Mouse (Mus musculus) yolk sac, embryonic 10.5 days (tissue): ENCODE measurements around the gene Ppm1b.
A peak's percentile ranks its signal among the peaks of the same experiment; 100 is the strongest.

Experiments
- DNase-seq: peaks from one replicate; pipeline ENCODE4 v3.0.0-alpha.2; 2017; ENCODE audit warnings: low spot score

The Ppm1b gene

DNA sequence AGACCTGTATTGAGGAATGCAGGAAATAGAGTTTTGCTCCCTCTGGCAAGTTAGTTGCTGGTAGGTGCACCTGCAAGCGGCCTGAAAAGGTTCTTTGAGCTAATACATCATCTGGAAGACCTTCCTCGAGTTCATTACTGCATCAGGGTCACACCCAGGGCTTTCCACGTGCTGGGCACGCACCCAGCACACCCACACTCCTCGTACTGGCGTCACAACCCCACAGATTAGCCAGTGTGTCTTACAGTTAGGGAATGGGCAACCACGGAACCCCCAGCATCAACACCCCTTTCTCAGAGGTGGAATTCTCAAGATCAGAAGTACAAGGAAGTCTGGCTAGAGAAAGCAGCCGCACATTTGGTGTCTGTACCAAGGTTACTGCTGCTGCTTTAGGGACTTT is 67.7 kb downstream of the Ppm1b start:
- no peak for DNase-seq

DNA sequence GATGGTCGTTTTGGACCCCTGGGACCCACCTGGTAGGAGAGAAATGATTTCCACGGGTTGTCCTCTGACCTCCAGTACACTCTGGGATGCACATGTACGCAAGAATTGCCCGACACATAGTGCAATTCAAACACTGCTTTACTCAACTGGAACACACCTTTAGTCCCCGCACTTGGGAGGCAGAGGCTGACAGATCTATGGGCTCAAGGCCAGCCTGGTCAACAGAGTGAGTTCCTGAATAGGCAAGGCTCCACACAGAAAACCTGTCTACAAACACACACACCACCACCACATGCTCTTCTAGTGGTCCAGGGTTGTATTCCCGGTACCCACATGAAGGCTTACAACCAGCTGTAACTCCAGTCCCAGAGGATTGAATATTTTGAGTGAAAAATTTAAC is 68.6 kb downstream of the Ppm1b start:
- DNase-seq, result no peak

DNA sequence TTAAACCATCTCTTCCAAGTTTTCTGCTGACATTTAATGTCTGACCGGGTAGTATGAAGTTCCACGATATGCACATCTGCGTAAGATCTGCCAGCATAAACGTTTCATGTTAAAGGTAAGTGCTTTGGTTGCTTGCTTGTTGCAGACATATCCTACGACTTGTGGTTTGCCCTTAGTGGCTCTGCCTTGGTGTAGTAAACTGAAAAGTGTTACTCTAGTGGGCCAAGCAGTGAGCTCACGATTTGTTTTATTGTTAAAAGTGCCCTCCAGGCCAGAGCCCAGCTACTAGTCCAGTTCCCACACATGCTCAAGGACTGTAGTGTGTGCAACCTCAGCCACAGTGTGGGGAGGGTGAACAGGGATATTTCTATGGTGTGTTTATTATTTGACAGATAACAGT is 69.9 kb downstream of the Ppm1b start:
- DNase-seq, result no peak

- DNase-seq, result peak; percentile 52
Measured at GRCm38 (mm10) chr17:85027247-85027646, 70.7 kb downstream of the Ppm1b start.

DNA sequence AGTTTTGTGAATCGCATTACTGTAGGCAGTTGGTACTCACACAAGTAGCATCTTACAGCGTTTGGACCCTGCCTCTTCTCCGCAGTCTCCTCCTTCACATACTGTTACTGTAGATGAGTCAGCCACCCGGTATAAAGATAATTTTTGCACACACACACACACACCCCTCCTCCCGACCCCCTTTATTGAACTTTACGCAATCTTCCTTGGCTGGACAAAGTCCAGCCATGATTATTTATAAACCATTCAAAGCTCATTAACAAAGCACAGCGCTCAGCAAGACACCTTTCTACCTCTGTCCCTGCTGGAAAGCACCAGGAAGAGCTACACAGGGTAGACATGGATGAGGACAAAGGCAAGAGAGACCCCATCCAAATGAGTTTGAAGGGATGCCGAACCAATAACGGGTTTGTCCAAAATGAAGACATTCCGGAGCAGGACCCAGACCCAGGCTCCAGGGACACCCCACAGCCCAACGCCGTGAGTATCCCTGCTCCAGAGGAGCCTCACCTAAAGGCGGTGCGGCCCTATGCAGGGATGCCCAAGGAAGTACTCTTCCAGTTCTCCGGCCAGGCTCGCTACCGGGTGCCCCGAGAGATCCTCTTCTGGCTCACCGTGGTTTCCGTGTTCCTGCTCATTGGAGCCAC is 71.7 kb downstream of the Ppm1b start, which contains the start of gene Slc3a1:
Slc3a1 (plus strand) TSS at position 284 of the 647 bp plus-strand sequence.
- DNase-seq, result no peak

DNA sequence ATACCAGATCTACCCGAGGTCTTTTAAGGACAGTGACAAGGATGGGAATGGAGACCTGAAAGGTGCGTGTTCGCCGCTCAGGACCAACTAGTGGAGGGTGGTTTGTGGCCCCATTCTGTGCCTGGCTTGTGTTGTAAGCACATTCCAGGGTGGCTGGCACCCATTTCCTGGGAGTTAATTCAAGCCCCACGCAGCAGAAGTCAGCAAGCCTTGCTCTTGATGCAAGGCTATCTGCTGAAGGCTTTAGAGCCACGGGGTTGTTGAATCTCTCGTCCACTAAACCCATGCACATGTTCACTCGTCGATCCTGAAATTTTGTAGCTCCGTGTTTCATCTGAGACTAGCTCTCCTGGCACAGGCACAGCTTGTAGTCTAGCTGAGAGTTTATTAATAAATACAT is 72.3 kb downstream of the Ppm1b start:
- no peak for DNase-seq

DNA sequence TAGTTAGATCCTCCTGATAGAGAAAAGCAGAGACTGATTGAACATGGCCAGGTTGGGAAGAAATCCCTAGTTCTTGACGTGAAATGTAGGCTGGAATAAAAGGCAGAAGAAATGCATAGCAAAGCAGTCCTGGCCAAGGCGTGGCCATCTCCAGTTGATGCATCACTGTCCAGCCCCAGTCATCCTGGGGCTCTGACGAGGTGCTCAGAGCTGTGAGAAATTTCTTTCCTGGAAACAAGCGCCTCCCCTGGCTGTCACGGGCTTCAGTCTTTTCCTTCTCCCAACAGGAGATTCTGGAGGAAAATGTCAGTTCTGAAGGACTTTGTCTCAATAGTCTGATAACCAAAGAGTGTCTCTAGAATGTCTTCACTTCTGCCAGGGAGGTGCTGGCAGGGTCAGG is 74.1 kb downstream of the Ppm1b start:
- no peak for DNase-seq

- DNase-seq, result no peak
Measured at GRCm38 (mm10) chr17:85033087-85033486, 76.5 kb downstream of the Ppm1b start.

DNA sequence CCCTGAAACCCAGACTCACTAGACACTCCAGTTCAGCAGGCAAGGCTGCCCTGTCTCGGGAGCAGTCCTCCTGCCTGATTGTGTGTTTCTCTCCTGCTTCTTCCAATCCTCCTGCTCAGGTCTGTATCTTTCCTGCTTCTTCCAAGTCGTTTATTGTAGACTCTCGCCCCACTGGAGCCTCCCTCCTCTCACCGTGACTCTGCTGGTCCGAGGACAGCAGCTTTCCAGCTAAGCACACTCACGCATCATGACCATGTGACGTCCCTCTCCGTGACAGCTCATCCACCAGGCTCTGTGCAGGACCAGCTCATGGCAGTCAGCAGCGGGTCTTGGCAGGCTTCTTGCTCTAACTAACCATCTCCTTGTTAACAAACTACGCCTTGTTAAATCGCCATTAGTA is 77.5 kb downstream of the Ppm1b start:
- DNase-seq, result no peak

- DNase-seq, result peak; percentile 33
Measured at GRCm38 (mm10) chr17:85037855-85038254, 81.3 kb downstream of the Ppm1b start.

- no peak for DNase-seq
Measured at GRCm38 (mm10) chr17:85038311-85038710, 81.8 kb downstream of the Ppm1b start.

GRCm38 (mm10) chr17:85038761-85039160 is 82.2 kb downstream of the Ppm1b start:
- DNase-seq, result no peak

- peak; percentile 78 for DNase-seq
Measured at GRCm38 (mm10) chr17:85040913-85041312, 84.4 kb downstream of the Ppm1b start.

DNA sequence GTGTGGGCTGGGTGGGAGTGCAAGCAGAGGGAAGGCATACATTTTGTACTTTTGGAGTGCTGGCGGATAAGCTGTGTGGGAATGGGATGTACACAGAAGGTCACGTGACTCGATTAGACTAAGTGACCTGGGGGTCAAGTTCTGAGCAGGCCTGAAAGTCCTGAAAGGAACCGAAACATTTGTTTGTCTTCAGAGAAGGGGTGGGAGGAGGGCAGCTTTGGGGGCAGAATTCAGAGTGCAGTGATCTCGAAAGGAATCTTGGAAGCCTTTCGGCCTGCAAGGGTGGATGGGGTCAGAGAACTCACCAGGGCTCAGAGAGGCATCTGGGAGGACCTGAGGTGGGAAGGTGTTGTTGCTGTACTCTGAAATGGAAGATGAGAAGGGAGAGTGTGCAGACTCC is 85.9 kb downstream of the Ppm1b start:
- peak; percentile 77 for DNase-seq

DNA sequence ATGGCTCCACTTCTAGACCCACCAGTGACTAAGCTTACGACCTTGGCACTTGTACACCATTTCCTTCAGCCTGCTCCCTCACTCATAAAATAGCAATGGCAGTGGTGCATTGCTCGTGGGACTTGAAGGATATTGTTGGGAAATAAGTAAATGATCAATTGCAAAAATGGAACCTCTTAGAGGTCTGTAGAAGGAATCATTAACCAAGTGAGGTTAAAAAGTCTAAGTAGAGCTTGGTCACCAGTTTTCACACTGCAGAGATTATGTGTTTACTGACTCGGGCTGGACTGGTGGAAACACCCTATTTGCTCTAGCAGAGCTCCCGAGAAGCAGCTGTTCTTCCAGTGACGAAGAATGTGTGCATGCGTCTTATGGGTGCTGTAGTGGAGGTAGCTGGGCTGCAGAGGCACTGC is 86.9 kb downstream of the Ppm1b start:
- DNase-seq, result peak; percentile 73

DNA sequence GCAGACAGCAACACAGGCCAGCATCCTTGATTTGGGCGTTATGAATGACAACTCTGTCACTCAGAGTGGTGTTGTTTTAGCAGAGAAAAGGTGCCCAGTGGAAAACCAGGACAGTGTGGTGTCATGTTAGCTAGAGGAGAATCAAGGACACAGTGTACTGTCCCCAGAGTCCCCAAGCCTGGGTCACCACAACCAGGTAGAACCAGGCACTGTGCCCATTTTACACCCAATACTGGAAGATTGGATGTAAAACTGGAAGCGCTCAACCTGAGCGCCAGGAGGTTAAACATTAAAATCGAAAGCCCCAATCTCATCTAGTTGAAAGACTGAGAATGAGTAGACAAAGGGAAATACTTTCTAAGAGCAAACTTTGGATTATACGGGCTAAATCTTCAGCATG is 87.9 kb downstream of the Ppm1b start:
- no peak for DNase-seq

- no peak for DNase-seq
Measured at GRCm38 (mm10) chr17:85045160-85045559, 88.6 kb downstream of the Ppm1b start.

DNA sequence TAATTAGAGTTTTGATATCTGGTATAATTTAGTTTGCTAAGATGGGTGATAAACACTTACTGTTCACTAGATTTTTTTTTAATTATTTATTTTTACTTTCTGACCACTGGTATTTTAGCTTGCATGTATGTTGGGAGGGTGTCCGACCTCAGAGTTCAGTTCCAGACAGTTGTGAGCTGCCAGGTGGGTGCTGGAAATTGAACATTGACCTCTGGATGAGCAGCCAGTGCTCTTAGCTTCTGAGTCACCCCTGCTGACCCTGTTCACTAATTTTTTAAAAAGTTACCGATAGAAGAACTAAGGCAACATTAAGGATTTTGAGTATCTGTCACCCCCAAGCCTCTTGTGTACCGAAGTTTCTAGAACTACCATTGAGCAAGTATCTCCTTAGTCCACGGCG is 91.8 kb downstream of the Ppm1b start:
- no peak for DNase-seq

- DNase-seq, result no peak
Measured at GRCm38 (mm10) chr17:85058276-85058675, 101.7 kb downstream of the Ppm1b start.

- no peak for DNase-seq
Measured at GRCm38 (mm10) chr17:85059136-85059535, 102.6 kb downstream of the Ppm1b start.

- DNase-seq, result no peak
Measured at GRCm38 (mm10) chr17:85063560-85063959, 107.0 kb downstream of the Ppm1b start.

GRCm38 (mm10) chr17:85067331-85067730 is 110.8 kb downstream of the Ppm1b start:
- DNase-seq, result no peak

DNA sequence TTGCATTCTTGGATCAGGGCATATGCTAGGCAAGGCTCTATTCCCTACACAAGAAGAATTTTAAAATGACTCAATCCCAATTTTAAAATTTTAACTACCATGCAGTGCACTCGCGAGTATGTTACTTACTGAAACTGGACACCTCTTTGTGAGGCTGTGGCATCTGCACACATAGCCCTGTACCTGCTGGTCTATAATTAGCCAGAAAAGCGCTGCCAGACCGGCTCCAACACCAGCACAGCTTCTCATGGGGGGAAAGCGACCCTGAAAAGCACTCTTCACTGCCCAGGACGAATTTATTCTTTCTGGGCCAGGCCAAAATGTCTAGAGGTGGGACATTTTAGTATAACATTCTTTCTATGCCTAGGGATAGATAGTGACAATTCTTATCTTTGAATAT is 114.1 kb downstream of the Ppm1b start:
- no peak for DNase-seq

DNA sequence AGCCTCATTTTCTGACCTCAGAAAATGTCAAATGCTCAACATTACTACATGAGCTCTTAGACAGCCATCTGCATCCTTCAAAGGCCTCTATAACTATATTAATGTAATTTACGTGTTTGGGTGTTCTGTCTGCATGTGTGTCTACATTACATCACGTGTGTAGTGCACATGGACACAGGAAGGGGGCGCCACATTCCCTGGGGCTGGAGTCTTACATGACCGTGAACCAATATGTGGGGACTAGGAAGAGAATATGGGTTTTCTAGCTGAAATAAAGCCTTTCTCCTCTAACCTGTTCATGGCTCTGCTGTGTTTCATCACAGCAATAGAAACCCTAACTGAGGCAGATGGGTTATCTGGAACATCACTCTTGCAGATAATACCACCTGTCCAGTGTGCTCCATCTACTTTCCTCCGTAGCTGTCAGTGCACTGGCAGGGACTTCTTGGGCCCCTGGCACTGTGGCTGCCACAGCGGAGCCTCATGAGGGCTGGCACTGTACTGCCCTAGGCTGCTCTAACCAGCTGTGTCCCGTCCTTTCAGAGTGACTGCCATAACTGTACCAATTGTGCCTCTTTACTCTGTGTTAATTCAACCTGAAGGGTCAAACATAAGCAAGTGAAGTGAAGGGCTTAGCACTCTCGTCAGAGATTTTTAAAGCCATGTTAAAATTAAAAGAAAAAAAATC is 114.7 kb downstream of the Ppm1b start:
- DNase-seq, result no peak
